Mouse (Mus musculus) kidney, embryonic 15.5 days (tissue): ENCODE results near the gene Vwa3b. TPM values are rescaled to one million over a fixed set of nuclear protein-coding genes. Genes with fewer than 3 reads are reported as not detected.
A peak's percentile ranks its signal among the peaks of the same experiment; 100 is the strongest.

Experiments
- ATAC-seq: fragments of 200-750 bp; cut with Nextera tagmentation; replicated peaks from 2 replicates; pipeline ENCODE4 v1.8.0; 2017; ENCODE audit warnings: moderate TSS enrichment; ENCODE audit not compliant: low FRiP score
- H3K27ac ChIP-seq: fragments of 300-500 bp; sonication (generic); 2 replicates; pipeline ENCODE4 v1.5.1; 2015; ENCODE audit warnings: mild to moderate bottlenecking, inconsistent platforms
- H3K27me3 ChIP-seq: fragments of 300-500 bp; sonication (generic); 2 replicates; pipeline ENCODE4 v1.6.1; 2015; ENCODE audit warnings: inconsistent platforms
- H3K36me3 ChIP-seq: fragments of 300-500 bp; sonication (generic); 2 replicates; pipeline ENCODE4 v1.6.1; 2015; ENCODE audit warnings: inconsistent platforms
- H3K4me1 ChIP-seq: fragments of 300-500 bp; sonication (generic); 2 replicates; pipeline ENCODE4 v1.6.1; 2015; ENCODE audit warnings: inconsistent platforms
- H3K4me2 ChIP-seq: fragments of 300-500 bp; sonication (generic); 2 replicates; pipeline ENCODE4 v1.6.1; 2015; ENCODE audit warnings: moderate library complexity, mild to moderate bottlenecking, inconsistent platforms
- H3K4me3 ChIP-seq: fragments of 300-500 bp; sonication (generic); replicated peaks from 2 replicates; pipeline ENCODE4 v1.5.1; 2015; ENCODE audit warnings: mild to moderate bottlenecking, inconsistent platforms
- H3K9ac ChIP-seq: fragments of 300-500 bp; sonication (generic); 2 replicates; pipeline ENCODE4 v1.6.1; 2015; ENCODE audit warnings: mild to moderate bottlenecking, inconsistent platforms
- H3K9me3 ChIP-seq: fragments of 300-500 bp; sonication (generic); replicated peaks from 2 replicates; pipeline ENCODE4 v1.6.1; 2016; ENCODE audit warnings: inconsistent platforms
- WGBS: fragments of 180-500 bp; shearing (Covaris S2); methylation state at CpG from one replicate; pipeline ENCODE4 v1.1.7; 2015; ENCODE audit warnings: mixed read lengths; 5-methylcytosine and 5-hydroxymethylcytosine counted together
- polyA plus RNA-seq: library from polyadenylated mRNA; unstranded; fragments of >200 nt; fragmentation: Nextera tagmentation; extraction: Ambion mirVana; gene quantifications from 2 replicates; pipeline ENCODE4 v1.2.1, GENCODE M21; 2015

Vwa3b gene
- polyA plus RNA-seq, 1 experiment from 2014 or later = not detected

- H3K4me3 ChIP-seq = no peak overlapping the region
- 70% methylated on average over 3 of the region's 3 CpGs for WGBS
- H3K27me3 ChIP-seq = no peaks in the 10 kb centered on the region
- H3K9ac ChIP-seq = no peak overlapping the region
- no peak for ATAC-seq
- H3K9me3 ChIP-seq = no peaks in the 10 kb centered on the region
- 0 out of 2 replicates have a peak, but pooled peaks cover 3% of the 10 kb centered on the region for H3K4me1 ChIP-seq
- H3K27ac ChIP-seq = no peak overlapping the region
- H3K36me3 ChIP-seq = no peaks in the 10 kb centered on the region
- no peak overlapping the region for H3K4me2 ChIP-seq
Observed at GRCm38 (mm10) chr1:37105194-37105593, 78.8 kb downstream of the Vwa3b start.

- no peaks in the 10 kb centered on the region for H3K27me3 ChIP-seq
- no peaks in the 10 kb centered on the region for H3K9me3 ChIP-seq
- H3K4me1 ChIP-seq = no peaks in the 10 kb centered on the region
- 76% methylated on average over 6 of the region's 6 CpGs for WGBS
- H3K36me3 ChIP-seq = no peaks in the 10 kb centered on the region
- no peak overlapping the region for H3K4me3 ChIP-seq
- no peak overlapping the region for H3K27ac ChIP-seq
- no peak for ATAC-seq
- H3K4me2 ChIP-seq = no peak overlapping the region
- H3K9ac ChIP-seq = no peak overlapping the region
Observed at GRCm38 (mm10) chr1:37113781-37114180, 87.4 kb downstream of the Vwa3b start.

DNA sequence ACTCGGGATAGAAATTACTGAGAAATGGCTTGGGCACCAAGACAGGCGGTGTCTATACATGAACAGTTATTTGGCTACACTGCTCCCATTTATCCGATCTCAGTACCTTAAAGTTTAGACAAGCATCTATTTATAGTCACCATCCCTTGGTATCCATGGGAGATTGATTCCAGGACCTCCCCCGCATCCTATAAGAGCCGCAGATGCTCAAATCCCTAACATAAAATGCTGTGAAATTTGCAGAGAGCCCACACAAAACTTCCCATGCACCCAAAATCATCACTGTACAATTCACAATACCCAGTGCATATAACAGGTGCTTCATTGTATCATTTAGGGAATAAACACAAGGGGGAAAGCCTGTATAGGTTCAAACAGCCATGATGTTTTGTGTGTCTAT lies 89.5 kb downstream of the Vwa3b start:
- H3K4me2 ChIP-seq = no peak overlapping the region
- ATAC-seq = no peak
- H3K27ac ChIP-seq = no peak overlapping the region
- WGBS = 87% methylated on average over 5 of the region's 5 CpGs
- no peak overlapping the region for H3K4me3 ChIP-seq
- H3K4me1 ChIP-seq = no peaks in the 10 kb centered on the region
- no peak overlapping the region for H3K9ac ChIP-seq
- H3K9me3 ChIP-seq = no peaks in the 10 kb centered on the region
- H3K27me3 ChIP-seq = no peaks in the 10 kb centered on the region
- no peaks in the 10 kb centered on the region for H3K36me3 ChIP-seq

DNA sequence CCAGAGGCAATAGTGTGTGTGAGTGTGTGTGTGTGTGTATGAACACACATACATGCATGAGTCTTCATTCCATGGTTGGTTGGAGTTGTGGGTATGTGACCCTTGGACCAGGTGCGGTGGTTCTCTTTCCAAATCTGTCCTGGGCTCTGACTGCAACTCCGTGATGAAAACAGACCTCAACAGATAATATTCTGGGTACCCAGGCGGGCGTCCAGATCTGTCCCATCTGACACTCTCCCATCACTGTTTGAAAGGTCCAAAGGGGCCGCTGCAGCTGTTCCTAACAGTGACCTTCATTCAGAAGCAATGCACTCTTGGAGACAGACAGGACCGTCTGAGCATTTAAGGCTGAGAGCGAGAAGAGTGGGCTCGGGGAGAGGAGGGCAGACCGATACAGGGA lies 90.2 kb downstream of the Vwa3b start:
- H3K9ac ChIP-seq = no peak overlapping the region
- ATAC-seq = no peak
- no peaks in the 10 kb centered on the region for H3K9me3 ChIP-seq
- H3K4me3 ChIP-seq = no peak overlapping the region
- no peak overlapping the region for H3K27ac ChIP-seq
- H3K4me2 ChIP-seq = no peak overlapping the region
- no peaks in the 10 kb centered on the region for H3K36me3 ChIP-seq
- H3K4me1 ChIP-seq = no peaks in the 10 kb centered on the region
- H3K27me3 ChIP-seq = no peaks in the 10 kb centered on the region
- WGBS = 81% methylated on average over 9 of the region's 9 CpGs

GRCm38 (mm10) chr1:37117964-37118363 lies 91.6 kb downstream of the Vwa3b start:
- H3K4me2 ChIP-seq = no peak overlapping the region
- no peaks in the 10 kb centered on the region for H3K9me3 ChIP-seq
- no peak overlapping the region for H3K27ac ChIP-seq
- H3K9ac ChIP-seq = no peak overlapping the region
- ATAC-seq = no peak
- no peaks in the 10 kb centered on the region for H3K36me3 ChIP-seq
- no peak overlapping the region for H3K4me3 ChIP-seq
- H3K27me3 ChIP-seq = no peaks in the 10 kb centered on the region
- H3K4me1 ChIP-seq = no peaks in the 10 kb centered on the region
- WGBS = 69% methylated on average over 5 of the region's 5 CpGs

DNA sequence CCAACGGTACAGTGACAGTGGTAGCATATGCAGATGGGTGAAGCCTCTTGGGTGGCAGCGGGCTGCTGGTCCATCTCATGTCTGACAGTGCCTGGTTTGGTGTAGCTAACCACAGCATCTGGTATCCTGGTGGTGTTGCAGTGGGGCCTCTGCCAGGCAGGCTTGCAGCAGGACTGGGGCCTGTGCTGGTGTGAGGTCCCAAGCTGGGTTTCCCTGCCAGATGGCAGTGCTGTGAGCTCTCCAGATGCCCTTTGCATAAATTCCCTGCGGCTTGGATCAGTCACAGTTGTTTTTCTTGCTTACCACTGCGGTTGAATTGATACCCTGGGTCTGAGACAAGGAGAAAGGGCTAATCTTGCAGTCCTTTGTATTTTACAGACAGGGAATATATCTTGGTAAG lies 95.9 kb downstream of the Vwa3b start:
- 40% methylated on average over 4 of the region's 4 CpGs for WGBS

DNA sequence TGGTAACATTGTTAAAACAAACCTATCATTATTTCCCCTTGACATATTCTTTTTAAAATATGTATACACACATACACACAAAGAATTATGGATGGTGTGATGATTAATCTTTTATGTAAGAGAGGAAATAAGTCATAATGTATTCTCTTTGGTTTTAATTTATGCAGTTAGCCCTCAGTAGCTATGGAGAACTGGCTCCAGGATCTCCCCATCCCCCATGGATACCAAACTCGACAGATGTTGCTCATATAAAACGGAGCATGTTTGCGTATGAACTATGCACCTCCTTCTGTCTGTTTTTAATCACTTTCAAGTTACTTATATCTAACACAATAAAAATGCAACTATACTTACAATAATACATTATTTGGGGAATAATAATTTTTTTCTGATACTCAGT lies 96.4 kb downstream of the Vwa3b start:
- Histone ChIP-seq H3K27ac (no peak overlapping the region), H3K4me3 (no peak overlapping the region), H3K9ac (no peak overlapping the region), H3K4me2 (no peak overlapping the region), H3K4me1 (0 out of 2 replicates have a peak, but pooled peaks cover 3% of the 10 kb centered on the region), H3K36me3 (no peaks in the 10 kb centered on the region), H3K9me3 (no peaks in the 10 kb centered on the region), H3K27me3 (no peaks in the 10 kb centered on the region)
- ATAC-seq = no peak
- WGBS = 58% methylated on average over 3 of the region's 3 CpGs

More for the DNA sequence above, 95.9 kb downstream of the Vwa3b start:
- no peaks in the 10 kb centered on the region for H3K9me3 ChIP-seq
- H3K4me1 ChIP-seq = 0 out of 2 replicates have a peak, but pooled peaks cover 3% of the 10 kb centered on the region
- no peak for ATAC-seq
- H3K4me3 ChIP-seq = no peak overlapping the region
- H3K27ac ChIP-seq = no peak overlapping the region
- H3K4me2 ChIP-seq = no peak overlapping the region
- H3K9ac ChIP-seq = no peak overlapping the region
- H3K27me3 ChIP-seq = no peaks in the 10 kb centered on the region
- H3K36me3 ChIP-seq = no peaks in the 10 kb centered on the region

DNA sequence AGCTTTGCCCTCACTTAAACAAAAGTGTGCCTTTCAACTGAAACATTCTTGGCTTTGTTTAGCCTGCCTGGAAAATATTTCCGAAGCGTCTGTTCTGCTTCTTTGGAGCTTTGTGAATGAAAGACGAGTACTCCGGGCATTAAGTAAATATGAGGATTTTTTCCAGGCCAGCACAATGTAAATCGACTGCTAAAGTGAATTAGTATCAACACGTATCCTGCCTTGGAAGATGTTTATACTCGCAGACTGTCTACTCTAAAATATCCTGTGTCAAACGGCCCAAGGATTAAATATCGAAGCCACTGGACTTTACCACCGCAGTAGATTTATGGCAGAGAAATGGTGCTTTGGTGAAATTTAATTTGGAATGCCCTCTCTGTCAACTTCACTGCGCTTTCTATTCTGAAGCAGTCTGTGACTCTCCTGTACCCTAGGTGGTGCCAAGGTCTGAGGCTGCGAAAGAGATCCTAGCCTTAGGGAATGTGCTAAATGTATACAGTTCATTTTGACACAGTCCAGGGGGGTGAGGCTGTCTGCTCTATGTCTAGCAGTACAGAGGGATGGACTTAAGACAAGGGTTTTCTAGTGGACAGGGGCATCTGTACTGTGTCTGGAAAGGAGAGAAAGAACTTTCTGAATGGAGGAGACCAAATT lies 98.4 kb downstream of the Vwa3b start:
- no peak overlapping the region for H3K4me3 ChIP-seq
- ATAC-seq = no peak
- 40% methylated on average over 12 of the region's 12 CpGs for WGBS

GRCm38 (mm10) chr1:37130012-37130570 lies 103.7 kb downstream of the Vwa3b start:
- H3K36me3 ChIP-seq = no peaks in the 10 kb centered on the region
- H3K4me2 ChIP-seq = no peak overlapping the region
- no peak overlapping the region for H3K4me3 ChIP-seq
- H3K4me1 ChIP-seq = no peaks in the 10 kb centered on the region
- no peak overlapping the region for H3K9ac ChIP-seq
- no peak overlapping the region for H3K27ac ChIP-seq
- no peaks in the 10 kb centered on the region for H3K9me3 ChIP-seq
- WGBS = 84% methylated on average over 8 of the region's 8 CpGs
- no peaks in the 10 kb centered on the region for H3K27me3 ChIP-seq
- ATAC-seq = no peak

More for the DNA sequence above, 98.4 kb downstream of the Vwa3b start:
- H3K27me3 ChIP-seq = no peaks in the 10 kb centered on the region
- no peaks in the 10 kb centered on the region for H3K36me3 ChIP-seq
- H3K9me3 ChIP-seq = no peaks in the 10 kb centered on the region
- 0 out of 2 replicates have a peak, but pooled peaks cover 3% of the 10 kb centered on the region for H3K4me1 ChIP-seq
- no peak overlapping the region for H3K4me2 ChIP-seq
- H3K27ac ChIP-seq = 0 out of 2 replicates have a peak overlapping the region, but pooled peaks have one; percentile 3
- no peak overlapping the region for H3K9ac ChIP-seq

GRCm38 (mm10) chr1:37131146-37131545 lies 104.8 kb downstream of the Vwa3b start:
- Histone ChIP-seq H3K4me2 (no peak overlapping the region), H3K4me1 (no peaks in the 10 kb centered on the region), H3K4me3 (no peak overlapping the region), H3K27me3 (no peaks in the 10 kb centered on the region), H3K27ac (no peak overlapping the region), H3K9me3 (no peaks in the 10 kb centered on the region), H3K36me3 (no peaks in the 10 kb centered on the region), H3K9ac (no peak overlapping the region)
- no peak for ATAC-seq

DNA sequence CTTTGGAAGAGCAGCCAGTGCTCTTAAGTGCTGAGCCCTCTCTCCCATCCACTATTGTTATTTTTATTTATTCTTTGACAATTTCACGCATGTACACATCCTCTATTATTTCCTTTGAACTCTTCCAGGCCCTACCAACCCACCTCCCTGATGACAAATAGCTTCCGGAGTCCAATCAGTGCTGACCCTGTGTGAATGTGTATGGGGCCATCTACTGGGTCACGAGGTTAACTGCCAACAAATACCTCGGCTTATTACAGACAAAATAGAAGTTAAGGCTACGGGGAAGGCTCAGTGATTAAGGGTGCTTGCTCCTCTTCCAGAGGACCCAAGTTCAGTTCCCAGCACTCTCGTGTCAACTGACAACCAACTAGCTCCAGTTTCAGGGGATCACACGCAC lies 106.0 kb downstream of the Vwa3b start:
- Histone ChIP-seq H3K4me2 (no peak overlapping the region), H3K27ac (no peak overlapping the region), H3K36me3 (no peaks in the 10 kb centered on the region), H3K4me3 (no peak overlapping the region), H3K9me3 (no peaks in the 10 kb centered on the region), H3K27me3 (no peaks in the 10 kb centered on the region), H3K4me1 (no peaks in the 10 kb centered on the region), H3K9ac (no peak overlapping the region)
- 63% methylated on average over 7 of the region's 7 CpGs for WGBS
- no peak for ATAC-seq

GRCm38 (mm10) chr1:37145966-37146365 lies 119.6 kb downstream of the Vwa3b start:
- H3K36me3 ChIP-seq = no peaks in the 10 kb centered on the region
- no peak overlapping the region for H3K4me3 ChIP-seq
- H3K27me3 ChIP-seq = no peaks in the 10 kb centered on the region
- no peaks in the 10 kb centered on the region for H3K4me1 ChIP-seq
- H3K4me2 ChIP-seq = no peak overlapping the region
- H3K27ac ChIP-seq = no peak overlapping the region
- no peak overlapping the region for H3K9ac ChIP-seq
- WGBS = 66% methylated on average over 4 of the region's 4 CpGs
- ATAC-seq = no peak
- H3K9me3 ChIP-seq = no peaks in the 10 kb centered on the region

- Histone ChIP-seq H3K27ac (no peak overlapping the region), H3K4me1 (no peaks in the 10 kb centered on the region), H3K4me3 (no peak overlapping the region), H3K36me3 (no peaks in the 10 kb centered on the region), H3K4me2 (no peak overlapping the region), H3K27me3 (no peaks in the 10 kb centered on the region), H3K9me3 (no peaks in the 10 kb centered on the region), H3K9ac (no peak overlapping the region)
- WGBS = 91% methylated on average over 7 of the region's 7 CpGs
- no peak for ATAC-seq
Observed at GRCm38 (mm10) chr1:37149866-37150265, 123.5 kb downstream of the Vwa3b start.
